Mouse (Mus musculus) myocyte (in vitro differentiated cells): ENCODE results near the gene Akr1c19. TPM values are rescaled to one million over a fixed set of nuclear protein-coding genes. Genes with fewer than 3 reads are reported as not detected.

ENCODE experiments used
- H3K27me3 ChIP-seq: one replicate; pipeline ENCODE4 v1.6.1; 2011; ENCODE audit not compliant: control insufficient read depth, insufficient read depth, insufficient read length
- H3K36me3 ChIP-seq: one replicate; pipeline ENCODE4 v1.6.1; 2011; ENCODE audit not compliant: control insufficient read depth, insufficient read depth
- H3K4me2 ChIP-seq: one replicate; pipeline ENCODE4 v1.6.1; 2011; ENCODE audit warnings: low read depth, control low read depth
- H3K4me3 ChIP-seq: one replicate; pipeline ENCODE4 v1.5.1; 2011; ENCODE audit warnings: mild to moderate bottlenecking, control low read depth, moderate library complexity
- H3K79me2 ChIP-seq: one replicate; pipeline ENCODE4 v1.6.1; 2011; ENCODE audit not compliant: control insufficient read depth, insufficient read depth
- H3ac ChIP-seq: one replicate; pipeline ENCODE4 v1.6.1; 2011; ENCODE audit not compliant: control insufficient read depth, insufficient read length
- CEBPB ChIP-seq: IDR thresholded peaks from 2 replicates; pipeline ENCODE4 v1.6.1; 2011; ENCODE audit warnings: mild to moderate bottlenecking, moderate library complexity; ENCODE audit not compliant: poor library complexity, insufficient read depth, severe bottlenecking
- E2F4 ChIP-seq: IDR thresholded peaks from one replicate; pipeline ENCODE4 v1.6.1; 2011; ENCODE audit warnings: mild to moderate bottlenecking, control low read depth, moderate library complexity; ENCODE audit not compliant: insufficient read depth
- MAX ChIP-seq: IDR thresholded peaks from one replicate; pipeline ENCODE4 v1.6.1; 2011; ENCODE audit warnings: low read depth, mild to moderate bottlenecking, control low read depth
- MYOD1 ChIP-seq, 3 experiments: IDR thresholded peaks; one replicate each; pipeline ENCODE4 v1.6.1; 2011; ENCODE audit warnings: control low read depth in 2 of 3, low read depth in 2 of 3, mild to moderate bottlenecking in 2 of 3, moderate library complexity in 1 of 3; ENCODE audit not compliant: insufficient read length in 2 of 3, control insufficient read depth in 1 of 3
- MYOG ChIP-seq, 3 experiments: IDR thresholded peaks; one replicate each; pipeline ENCODE4 v1.6.1; 2011; ENCODE audit warnings: control low read depth in 2 of 3, low read depth in 2 of 3, mild to moderate bottlenecking in 2 of 3; ENCODE audit not compliant: insufficient read length in 2 of 3, control insufficient read depth in 1 of 3, insufficient read depth in 1 of 3
- POLR2A ChIP-seq: IDR thresholded peaks from one replicate; pipeline ENCODE4 v1.6.1; 2011; ENCODE audit warnings: low read depth, mild to moderate bottlenecking, control low read depth, moderate library complexity; ENCODE audit not compliant: insufficient read length
- POLR2AphosphoS2 ChIP-seq: IDR thresholded peaks from one replicate; pipeline ENCODE4 v1.6.1; 2011; ENCODE audit warnings: low read depth, control low read depth; ENCODE audit not compliant: insufficient read length
- REST ChIP-seq: IDR thresholded peaks from one replicate; pipeline ENCODE4 v1.6.1; 2011; ENCODE audit warnings: mild to moderate bottlenecking, control low read depth, moderate library complexity; ENCODE audit not compliant: insufficient read depth, insufficient read length
- SRF ChIP-seq: IDR thresholded peaks from one replicate; pipeline ENCODE4 v1.6.1; 2011; ENCODE audit warnings: low read depth; ENCODE audit not compliant: control insufficient read depth, insufficient read length
- TCF12 ChIP-seq: IDR thresholded peaks from one replicate; pipeline ENCODE4 v1.6.1; 2011; ENCODE audit warnings: mild to moderate bottlenecking, control low read depth; ENCODE audit not compliant: poor library complexity, insufficient read depth, severe bottlenecking
- TCF3 ChIP-seq: IDR thresholded peaks from one replicate; pipeline ENCODE4 v1.6.1; 2011; ENCODE audit warnings: low read depth, control low read depth; ENCODE audit not compliant: insufficient read length
- USF1 ChIP-seq: IDR thresholded peaks from one replicate; pipeline ENCODE4 v1.6.1; 2011; ENCODE audit warnings: low read depth, mild to moderate bottlenecking, control low read depth, moderate library complexity
- polyA plus RNA-seq: library from polyadenylated mRNA; unstranded; fragments of >200 nt; fragmentation: generic; extraction: Trizol; gene quantifications from one replicate; pipeline ENCODE4 v1.2.1, GENCODE M21; 2012; ENCODE audit warnings: missing spikeins

The Akr1c19 gene
- polyA plus RNA-seq, 1 experiment = not detected

GRCm38 (mm10) chr13:4277526-4277925, 49.0 kb downstream of the Akr1c19 start:
- no peak for TF ChIP-seq MYOG (IDR thresholded peaks at IDR 0.05; ENCODE audit: control insufficient read depth in 1 of 3, insufficient read depth in 1 of 3, insufficient read length in 2 of 3, low read depth in 2 of 3)
- no peak for TF ChIP-seq E2F4
- TF ChIP-seq SRF = no peak
- no peak for TF ChIP-seq REST
- TF ChIP-seq USF1 = no peak
- no peak for TF ChIP-seq MAX
- TF ChIP-seq TCF12 = no peak
- TF ChIP-seq POLR2AphosphoS2 = no peak
- no peak for TF ChIP-seq MYOD1 (IDR thresholded peaks at IDR 0.05; ENCODE audit: control insufficient read depth in 1 of 3, insufficient read length in 2 of 3, low read depth in 2 of 3)
- no peak for TF ChIP-seq TCF3
- no peak for TF ChIP-seq POLR2A
- Histone ChIP-seq H3K27me3 (no peaks in the 10 kb centered on the region), H3K4me3 (no peak overlapping the region), H3K4me2 (no peak overlapping the region), H3K36me3 (no peaks in the 10 kb centered on the region), H3ac (no peak overlapping the region), H3K79me2 (no peaks in the 10 kb centered on the region)

- no peaks in the 10 kb centered on the region for H3K27me3 ChIP-seq
- no peaks in the 10 kb centered on the region for H3K36me3 ChIP-seq
- H3K4me3 ChIP-seq = no peak within 1 kb of the TSS
- no peak within 1 kb of the TSS for H3ac ChIP-seq
- H3K4me2 ChIP-seq = peak within 1 kb of the TSS; percentile 9
- H3K79me2 ChIP-seq = no peaks in the 10 kb centered on the region
- TF ChIP-seq REST = no peak
- no peak for TF ChIP-seq MAX
- TF ChIP-seq SRF = no peak
- TF ChIP-seq POLR2AphosphoS2 = no peak
- TF ChIP-seq MYOG (IDR thresholded peaks at IDR 0.05; ENCODE audit: control insufficient read depth in 1 of 3, insufficient read depth in 1 of 3, insufficient read length in 2 of 3, low read depth in 2 of 3) = no peak
- no peak for TF ChIP-seq POLR2A
- TF ChIP-seq USF1 = no peak
- TF ChIP-seq CEBPB = no peak
- no peak for TF ChIP-seq MYOD1 (IDR thresholded peaks at IDR 0.05; ENCODE audit: control insufficient read depth in 1 of 3, insufficient read length in 2 of 3, low read depth in 2 of 3)
- TF ChIP-seq TCF12 = no peak
- no peak for TF ChIP-seq E2F4
- TF ChIP-seq TCF3 = no peak
Measured at GRCm38 (mm10) chr13:4279284-4279683, 50.8 kb downstream of the Akr1c19 start, which contains the start of gene Akr1c12. Gene Akr1c12 (minus strand): TSS chr13:4279433.

- no peak overlapping the region for H3ac ChIP-seq
- H3K4me3 ChIP-seq = no peak overlapping the region
- H3K36me3 ChIP-seq = no peaks in the 10 kb centered on the region
- H3K4me2 ChIP-seq = no peak overlapping the region
- no peaks in the 10 kb centered on the region for H3K27me3 ChIP-seq
- no peak for TF ChIP-seq TCF3
- no peak for TF ChIP-seq MYOD1 (IDR thresholded peaks at IDR 0.05; ENCODE audit: control insufficient read depth in 1 of 3, insufficient read length in 2 of 3, low read depth in 2 of 3)
- no peaks in the 10 kb centered on the region for H3K79me2 ChIP-seq
Measured at GRCm38 (mm10) chr13:4281471-4282412, 53.2 kb downstream of the Akr1c19 start.

GRCm38 (mm10) chr13:4296991-4297390, 68.5 kb downstream of the Akr1c19 start:
- no peak for TF ChIP-seq TCF12
- no peak for TF ChIP-seq USF1
- no peak for TF ChIP-seq SRF
- TF ChIP-seq REST = no peak
- TF ChIP-seq MYOD1 (IDR thresholded peaks at IDR 0.05; ENCODE audit: control insufficient read depth in 1 of 3, insufficient read length in 2 of 3, low read depth in 2 of 3) = no peak
- no peak for TF ChIP-seq E2F4
- TF ChIP-seq TCF3 = no peak
- TF ChIP-seq MAX = no peak
- no peak for TF ChIP-seq MYOG (IDR thresholded peaks at IDR 0.05; ENCODE audit: control insufficient read depth in 1 of 3, insufficient read depth in 1 of 3, insufficient read length in 2 of 3, low read depth in 2 of 3)
- no peak for TF ChIP-seq CEBPB
- no peak for TF ChIP-seq POLR2AphosphoS2
- H3K4me2 ChIP-seq = no peak overlapping the region
- H3ac ChIP-seq = no peak overlapping the region
- no peaks in the 10 kb centered on the region for H3K36me3 ChIP-seq
- H3K27me3 ChIP-seq = no peaks in the 10 kb centered on the region
- H3K79me2 ChIP-seq = no peaks in the 10 kb centered on the region
- no peak overlapping the region for H3K4me3 ChIP-seq

Other genes with a start within 250 kb of the Akr1c19 start
- 0.05 TPM for gene Akr1c14, start 179.7 kb upstream of the Akr1c19 start, polyA plus RNA-seq
- not detected for gene Akr1c18, start 78.0 kb upstream of the Akr1c19 start, polyA plus RNA-seq
- 12.2 TPM for gene Akr1c13, start 37.5 kb upstream of the Akr1c19 start, polyA plus RNA-seq
- 2.1 TPM for gene Akr1c12, start 50.7 kb downstream of the Akr1c19 start, polyA plus RNA-seq
- gene Akr1c6, start 205.6 kb downstream of the Akr1c19 start, polyA plus RNA-seq = not detected